Mouse (Mus musculus): ENCODE results near the gene Slu7.

Gene Slu7

DNA sequence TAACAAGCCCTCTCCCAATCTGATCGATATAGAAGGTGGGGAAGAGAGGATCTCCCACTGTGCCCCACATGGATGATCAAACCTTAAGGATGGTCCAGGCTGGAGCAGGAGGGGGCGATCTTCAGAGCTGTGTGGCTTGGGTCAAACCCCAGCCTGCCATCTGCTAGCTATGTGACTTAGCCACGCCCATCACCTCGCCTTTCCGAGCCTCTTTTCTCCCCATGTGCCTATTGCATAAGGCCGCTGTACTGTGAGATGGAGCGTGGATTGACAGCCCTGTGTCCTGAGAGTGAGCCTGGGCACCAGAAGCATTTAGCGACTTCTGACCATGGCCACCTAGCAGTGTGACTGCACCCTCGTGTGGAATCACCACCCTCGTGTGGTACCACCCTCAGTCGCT is 51.1 kb downstream of the Slu7 start:
- no peak for DNase-seq (ENCODE audit: low read depth, low spot score)

DNA sequence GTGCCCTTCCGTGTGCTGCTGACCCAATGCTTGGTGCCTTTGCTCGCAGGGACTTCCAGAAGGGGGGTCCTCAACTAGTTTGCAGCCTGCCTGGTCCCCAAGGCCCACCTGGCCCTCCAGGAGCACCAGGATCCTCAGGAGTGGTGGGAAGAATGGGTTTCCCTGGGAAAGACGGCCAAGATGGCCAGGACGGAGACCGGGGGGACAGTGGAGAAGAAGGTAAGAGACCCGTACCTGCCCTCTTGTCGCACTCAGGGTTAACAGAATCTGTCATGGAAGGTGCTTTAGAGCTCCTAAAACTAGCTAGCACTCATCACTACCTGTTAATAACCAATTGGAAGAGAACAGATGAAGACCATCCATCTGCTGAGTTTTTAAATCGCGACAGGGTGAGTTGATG is 52.3 kb downstream of the Slu7 start:
- DNase-seq (ENCODE audit: low read depth, low spot score) = no peak

DNA sequence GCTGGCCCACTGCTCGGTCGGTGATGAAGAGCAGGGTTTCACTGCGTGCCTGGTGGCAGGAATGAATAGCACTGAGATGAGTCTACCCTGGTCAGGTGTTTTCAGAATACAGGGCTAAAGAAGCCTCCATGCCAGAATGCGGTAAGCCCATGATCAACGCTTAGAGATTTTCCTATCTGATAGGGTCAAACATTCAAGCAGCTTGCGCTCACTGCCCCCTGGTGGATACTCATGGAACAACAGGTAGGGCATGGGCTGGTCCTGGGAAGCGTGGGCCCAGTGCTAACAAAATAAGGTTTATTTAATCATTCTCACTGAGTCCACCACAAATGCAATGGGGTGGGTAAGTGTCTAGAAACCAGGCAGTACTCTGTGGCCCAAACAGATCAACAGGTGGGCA is 59.1 kb downstream of the Slu7 start:
- peak; percentile 54 for DNase-seq (ENCODE audit: low read depth, low spot score)

GRCm38 (mm10) chr11:43493815-43494409 is 60.4 kb downstream of the Slu7 start:
- DNase-seq (ENCODE audit: low read depth, low spot score) = peak; percentile 58

- no peak for DNase-seq (ENCODE audit: low read depth, low spot score)
Measured at GRCm38 (mm10) chr11:43495037-43495436, 61.5 kb downstream of the Slu7 start.

DNA sequence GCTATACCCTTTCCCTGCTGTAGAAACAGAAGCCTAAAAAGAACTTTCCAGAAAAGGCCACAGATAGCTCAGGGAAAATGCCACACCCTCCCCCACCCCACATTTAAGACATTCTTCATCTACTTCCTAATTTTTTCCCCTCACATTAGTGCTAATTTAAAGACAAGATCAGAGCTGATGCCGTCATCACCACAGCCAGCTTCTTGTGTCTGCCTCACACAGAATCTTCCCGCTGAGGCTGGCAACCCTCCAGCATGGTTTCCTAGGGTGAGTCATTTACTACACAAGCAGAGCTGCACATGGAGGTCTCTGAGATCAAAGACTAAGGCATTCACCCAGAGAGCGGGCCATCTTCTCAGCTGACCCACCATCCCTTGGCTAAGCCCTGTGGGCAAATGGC is 62.0 kb downstream of the Slu7 start:
- no peak for DNase-seq (ENCODE audit: low read depth, low spot score)

Data from A20 (cell line).